Mouse (Mus musculus): ENCODE data around the gene Scd4. TPM values are rescaled to one million over a fixed set of nuclear protein-coding genes. Genes with fewer than 3 reads are reported as not detected.

Gene Scd4
- polyA plus RNA-seq (2016; fragmentation: Nextera tagmentation; extraction: Ambion mirVana): 0.05 and 0.10 TPM in 2 replicates

DNA sequence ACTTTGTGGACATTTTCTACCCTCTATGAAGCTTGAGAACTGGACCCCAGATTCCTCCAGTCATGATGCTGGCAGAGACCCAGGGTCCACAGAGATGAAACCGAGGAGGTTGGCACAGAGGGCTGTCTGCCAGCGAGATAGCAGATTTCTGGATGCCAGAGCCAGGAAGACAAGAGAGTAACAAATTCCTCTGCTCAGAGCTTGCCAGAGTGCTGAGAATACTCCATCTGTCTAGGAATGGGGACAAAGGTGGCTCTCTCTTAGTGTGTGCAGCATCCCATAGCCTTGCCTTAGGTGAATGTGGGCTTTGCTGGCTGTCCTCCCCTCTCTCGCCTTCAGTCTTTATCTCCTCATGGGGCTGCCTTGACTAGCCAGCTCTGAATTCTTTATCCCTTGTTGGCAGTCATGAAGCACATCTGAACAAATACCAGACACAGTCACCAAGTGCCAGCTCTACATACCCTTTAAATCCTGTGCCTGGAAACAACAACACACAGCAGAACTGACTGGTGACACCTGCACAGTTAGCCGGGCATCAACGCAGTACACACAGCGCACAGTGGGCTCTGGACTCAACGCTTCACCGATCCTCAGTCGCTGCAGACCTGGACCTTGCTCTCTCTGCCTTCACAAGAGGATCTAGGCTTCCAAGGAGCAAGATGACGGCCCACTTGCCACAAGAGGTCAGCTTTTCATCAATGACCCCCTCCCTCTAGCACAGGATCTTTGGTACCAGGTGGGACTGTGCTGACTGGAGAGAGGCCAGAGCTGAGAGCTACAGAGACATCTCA is at the start of gene Scd4:
Gene Scd4 (plus strand): TSS at position 260 of the 791 bp plus-strand sequence.
- DNase-seq (ENCODE audit: low spot score): peak; percentile 6
- Histone ChIP-seq H3K4me1 (peaks cover 14% of the 10 kb centered on the region), H3K36me3 (replicated peaks) (no peaks in the 10 kb centered on the region), H3K27ac (replicated peaks) (no peak within 1 kb of the TSS), H3K27me3 (replicated peaks; ENCODE audit: low read depth, poor library complexity, severe bottlenecking) (no peaks in the 10 kb centered on the region; the same call in 1 of the 2 replicates), H3K9me3 (no peaks in the 10 kb centered on the region), H3K4me3 (no peak within 1 kb of the TSS)
- 91% methylated on average over 10 of the region's 10 CpGs for WGBS

DNA sequence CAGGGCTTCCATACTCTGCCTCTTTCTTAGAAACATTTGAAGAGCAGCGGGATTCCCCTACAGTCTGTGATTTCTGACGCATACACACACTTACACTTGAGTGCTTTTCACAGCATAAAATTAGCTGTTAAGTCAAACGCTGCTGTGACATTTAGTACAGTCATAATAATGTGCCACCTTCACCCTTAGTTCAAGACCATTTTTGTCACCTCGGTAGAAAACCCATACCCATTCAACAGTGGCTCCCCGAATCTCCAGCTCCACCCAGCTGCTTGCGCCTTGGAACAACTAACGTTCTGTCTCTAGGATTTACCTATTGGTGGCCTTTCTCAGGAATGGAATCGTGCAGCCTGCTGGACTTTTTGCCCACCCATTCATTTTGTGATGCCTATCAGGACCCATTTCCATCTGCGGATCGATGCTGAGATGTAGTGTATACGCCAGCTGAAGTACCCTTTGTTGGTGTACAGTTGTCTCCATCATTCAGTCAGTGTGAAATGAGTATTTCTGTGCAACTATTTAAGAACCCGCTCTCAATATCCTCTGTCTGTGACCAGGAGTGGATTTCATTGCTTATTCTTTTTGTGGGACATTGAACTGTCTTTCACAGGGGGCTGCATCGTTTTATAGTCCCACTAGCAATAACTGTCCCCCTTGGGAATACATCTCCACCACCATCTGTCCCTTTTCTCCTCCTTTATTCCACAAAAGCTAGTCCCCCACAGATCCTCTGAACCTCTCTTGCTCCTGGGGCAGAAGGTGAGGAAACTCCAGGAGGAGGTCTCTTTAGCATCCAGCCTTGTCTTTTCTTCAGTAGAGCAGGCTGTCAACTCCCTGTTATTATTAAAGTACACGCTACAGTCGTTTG is 49.5 kb upstream of the Scd4 start:
- Histone ChIP-seq H3K9me3 (no peaks in the 10 kb centered on the region), H3K36me3 (replicated peaks) (no peaks in the 10 kb centered on the region), H3K27ac (replicated peaks) (peak overlapping the region; percentile 95), H3K27me3 (replicated peaks; ENCODE audit: low read depth, poor library complexity, severe bottlenecking) (no peaks in the 10 kb centered on the region), H3K4me1 (peaks cover 67% of the 10 kb centered on the region), H3K4me3 (peak overlapping the region; percentile 61)
- 38% methylated on average over 15 of the region's 15 CpGs for WGBS
- no peak for DNase-seq (ENCODE audit: low spot score)

DNA sequence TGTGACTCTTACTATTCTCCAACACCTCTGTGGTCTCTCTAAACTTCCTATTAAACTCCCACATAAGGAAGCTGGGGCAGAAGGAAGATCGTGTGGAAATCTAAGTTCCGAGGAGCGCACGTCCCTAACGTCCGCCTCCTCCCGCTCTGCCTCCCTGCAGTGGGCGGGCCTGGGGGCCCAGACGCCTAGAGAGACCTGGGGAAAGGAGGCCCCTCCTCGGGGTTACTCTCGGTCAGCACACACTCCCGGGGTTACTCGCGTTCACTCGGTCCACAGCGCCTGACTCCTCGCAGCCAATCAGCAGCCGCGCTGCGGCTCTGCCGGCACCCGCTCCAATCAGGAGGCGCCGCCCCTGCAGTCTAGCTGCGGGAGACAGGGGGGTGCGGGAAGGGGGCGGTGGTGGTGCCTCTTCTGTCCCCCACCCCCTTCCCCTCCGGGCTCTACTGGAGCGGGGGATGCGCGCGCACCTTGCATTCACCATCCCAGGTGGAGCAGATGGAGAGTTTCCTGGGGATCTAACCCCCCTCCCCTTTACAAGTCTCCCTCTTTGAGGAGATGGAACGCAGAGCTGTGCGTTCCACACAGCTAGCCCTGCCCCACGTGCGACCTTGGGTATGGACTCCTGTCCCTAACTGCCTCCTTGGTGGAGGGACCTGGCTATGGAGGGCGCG is 48.7 kb upstream of the Scd4 start:
- peaks cover 67% of the 10 kb centered on the region for H3K4me1 ChIP-seq
- peak overlapping the region; percentile 61 for H3K4me3 ChIP-seq
- H3K27me3 ChIP-seq (replicated peaks; ENCODE audit: low read depth, poor library complexity, severe bottlenecking): no peaks in the 10 kb centered on the region
- H3K9me3 ChIP-seq: no peaks in the 10 kb centered on the region
- DNase-seq (ENCODE audit: low spot score): peak; percentile 99
- H3K36me3 ChIP-seq (replicated peaks): no peaks in the 10 kb centered on the region
- under 1% methylated on average over 38 of the region's 38 CpGs for WGBS
- H3K27ac ChIP-seq (replicated peaks): peak overlapping the region; percentile 95

DNA sequence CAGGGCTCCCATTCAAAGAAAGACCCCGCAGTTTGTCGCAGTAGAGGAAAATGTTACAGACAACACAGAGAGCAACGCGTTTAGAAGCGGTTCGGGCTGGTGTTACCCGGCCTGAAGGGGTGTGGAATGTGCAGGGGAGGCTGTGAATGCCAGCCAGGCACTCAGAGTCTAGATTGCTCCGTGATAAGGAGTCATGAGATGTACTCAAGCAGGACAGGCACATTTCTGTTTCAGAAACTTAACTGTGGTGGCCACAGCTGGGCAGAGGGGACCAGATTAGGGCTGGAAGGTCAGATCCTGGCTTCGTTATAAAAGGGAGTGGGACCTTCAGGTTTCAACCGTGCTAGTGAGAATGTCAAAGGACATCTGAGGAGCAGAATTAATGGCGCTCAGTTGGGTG is 48.2 kb upstream of the Scd4 start:
- H3K4me3 ChIP-seq: peak overlapping the region; percentile 61
- H3K4me1 ChIP-seq: peaks cover 68% of the 10 kb centered on the region
- no peaks in the 10 kb centered on the region for H3K36me3 ChIP-seq (replicated peaks)
- DNase-seq (ENCODE audit: low spot score): no peak
- H3K27me3 ChIP-seq (replicated peaks; ENCODE audit: low read depth, poor library complexity, severe bottlenecking): no peaks in the 10 kb centered on the region
- H3K9me3 ChIP-seq: no peaks in the 10 kb centered on the region
- peak overlapping the region; percentile 95 for H3K27ac ChIP-seq (replicated peaks)
- 3% methylated on average over 11 of the region's 11 CpGs for WGBS

DNA sequence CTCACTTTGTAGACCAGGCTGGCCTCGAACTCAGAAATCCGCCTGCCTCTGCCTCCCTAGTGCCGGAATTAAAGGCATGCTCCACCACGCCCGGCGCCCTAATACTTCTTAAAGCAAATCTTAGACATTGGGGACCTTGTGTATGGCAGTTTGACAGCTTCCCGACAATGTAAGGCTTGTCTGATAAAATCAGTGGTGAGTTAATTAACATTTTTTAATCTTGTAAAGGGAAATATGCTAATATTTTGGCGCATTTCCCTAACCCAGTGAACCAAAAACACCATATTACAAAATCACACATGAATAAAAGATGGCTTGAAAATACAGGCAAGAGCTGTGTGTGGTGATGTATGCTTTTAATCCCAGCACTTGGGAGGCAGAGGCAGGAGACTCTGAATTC is 47.3 kb upstream of the Scd4 start:
- 96% methylated on average over 8 of the region's 8 CpGs for WGBS
- peaks cover 70% of the 10 kb centered on the region for H3K4me1 ChIP-seq
- H3K4me3 ChIP-seq: no peak overlapping the region
- no peaks in the 10 kb centered on the region for H3K36me3 ChIP-seq (replicated peaks)
- H3K27ac ChIP-seq (replicated peaks): peak overlapping the region; percentile 95; the same call in 1 of the 2 replicates
- DNase-seq (ENCODE audit: low spot score): no peak
- no peaks in the 10 kb centered on the region for H3K9me3 ChIP-seq
- H3K27me3 ChIP-seq (replicated peaks; ENCODE audit: low read depth, poor library complexity, severe bottlenecking): no peaks in the 10 kb centered on the region

DNA sequence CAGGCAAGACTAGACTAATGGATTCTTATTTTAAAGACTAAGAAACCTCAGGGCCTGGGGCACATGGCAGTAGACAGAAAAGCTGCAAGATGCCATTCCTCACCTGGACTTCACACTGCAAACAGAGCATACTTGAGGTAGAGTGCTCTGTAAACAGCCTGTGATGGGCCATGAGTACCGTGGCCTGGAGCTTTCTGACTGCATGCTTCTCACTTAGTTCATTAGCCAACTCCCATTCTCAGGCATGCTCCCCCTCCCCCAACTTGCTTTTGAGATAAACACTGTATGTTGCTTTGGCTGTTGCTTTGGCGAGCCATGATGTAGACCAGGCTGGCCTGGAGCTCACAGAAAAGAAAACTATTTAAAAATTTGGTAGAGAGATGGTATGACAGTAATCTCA is 46.8 kb upstream of the Scd4 start:
- DNase-seq (ENCODE audit: low spot score): no peak
- no peaks in the 10 kb centered on the region for H3K36me3 ChIP-seq (replicated peaks)
- H3K27ac ChIP-seq (replicated peaks): peak overlapping the region; percentile 5; the same call in 1 of the 2 replicates
- no peaks in the 10 kb centered on the region for H3K9me3 ChIP-seq
- WGBS: 61% methylated on average over 2 of the region's 2 CpGs
- H3K4me1 ChIP-seq: peaks cover 64% of the 10 kb centered on the region
- H3K4me3 ChIP-seq: no peak overlapping the region
- H3K27me3 ChIP-seq (replicated peaks; ENCODE audit: low read depth, poor library complexity, severe bottlenecking): no peaks in the 10 kb centered on the region

DNA sequence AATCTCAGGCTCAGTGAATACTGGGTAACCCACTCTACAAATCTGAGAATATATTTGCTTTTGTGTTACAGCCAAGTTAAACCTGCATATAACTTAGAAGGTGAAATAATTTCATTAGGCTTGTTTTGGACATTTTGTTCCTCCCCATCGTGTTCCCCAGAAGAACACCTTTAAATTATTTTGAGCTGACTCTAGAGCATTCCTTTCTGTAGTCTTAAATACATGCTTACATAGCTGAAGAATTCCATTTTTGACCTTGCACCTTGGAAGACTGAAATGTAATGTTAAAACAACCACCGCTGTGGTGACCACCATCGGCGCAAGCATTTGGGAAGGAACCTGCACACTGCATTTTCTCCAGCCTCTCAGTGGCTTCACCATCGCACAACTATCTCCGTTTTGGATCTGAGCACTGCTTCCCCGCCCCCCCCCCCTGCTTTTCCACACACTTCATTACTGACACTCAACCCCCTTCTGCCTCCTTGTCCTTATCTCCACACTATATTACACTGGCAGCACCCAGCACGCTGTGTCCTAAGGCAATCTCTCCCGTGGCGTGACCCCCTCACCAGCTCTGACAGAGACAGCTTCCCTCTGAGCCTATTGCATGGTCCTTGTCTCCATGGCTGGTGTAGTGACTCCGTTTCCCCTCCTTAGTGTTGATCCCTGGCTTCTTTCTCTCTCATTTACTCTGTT is 45.3 kb upstream of the Scd4 start:
- Histone ChIP-seq H3K4me1 (peaks cover 63% of the 10 kb centered on the region), H3K27ac (replicated peaks) (peak overlapping the region; percentile 48), H3K27me3 (replicated peaks; ENCODE audit: low read depth, poor library complexity, severe bottlenecking) (no peaks in the 10 kb centered on the region), H3K9me3 (no peaks in the 10 kb centered on the region), H3K36me3 (replicated peaks) (no peaks in the 10 kb centered on the region), H3K4me3 (no peak overlapping the region)
- DNase-seq (ENCODE audit: low spot score): no peak
- WGBS: 82% methylated on average over 11 of the region's 11 CpGs

DNA sequence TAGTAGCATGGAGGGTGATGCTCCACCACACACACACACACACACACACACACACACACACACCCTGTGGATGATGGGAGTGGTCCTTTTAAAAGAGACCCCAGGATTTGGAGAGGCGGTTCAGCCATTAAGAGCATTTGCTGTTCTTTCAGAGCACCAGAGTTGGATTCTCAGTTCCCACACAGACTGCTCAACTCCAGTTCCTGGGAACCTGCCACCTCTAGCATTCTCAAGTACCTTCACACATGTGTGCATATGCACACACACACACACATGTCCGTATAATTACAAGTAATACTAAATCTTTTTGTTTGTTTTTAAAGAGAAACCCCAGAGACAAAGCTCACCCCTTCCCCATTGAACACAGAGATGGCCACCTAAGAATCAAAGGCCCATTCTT is 40.8 kb upstream of the Scd4 start:
- H3K36me3 ChIP-seq (replicated peaks): peaks cover 23% of the 10 kb centered on the region
- H3K27ac ChIP-seq (replicated peaks): peak overlapping the region; percentile 99
- DNase-seq (ENCODE audit: low spot score): no peak
- peaks cover 59% of the 10 kb centered on the region for H3K4me1 ChIP-seq
- WGBS: 84% methylated on average over 2 of the region's 2 CpGs
- H3K4me3 ChIP-seq: peak overlapping the region; percentile 95; the same call in 1 of the 2 replicates
- no peaks in the 10 kb centered on the region for H3K9me3 ChIP-seq
- no peaks in the 10 kb centered on the region for H3K27me3 ChIP-seq (replicated peaks; ENCODE audit: low read depth, poor library complexity, severe bottlenecking)

DNA sequence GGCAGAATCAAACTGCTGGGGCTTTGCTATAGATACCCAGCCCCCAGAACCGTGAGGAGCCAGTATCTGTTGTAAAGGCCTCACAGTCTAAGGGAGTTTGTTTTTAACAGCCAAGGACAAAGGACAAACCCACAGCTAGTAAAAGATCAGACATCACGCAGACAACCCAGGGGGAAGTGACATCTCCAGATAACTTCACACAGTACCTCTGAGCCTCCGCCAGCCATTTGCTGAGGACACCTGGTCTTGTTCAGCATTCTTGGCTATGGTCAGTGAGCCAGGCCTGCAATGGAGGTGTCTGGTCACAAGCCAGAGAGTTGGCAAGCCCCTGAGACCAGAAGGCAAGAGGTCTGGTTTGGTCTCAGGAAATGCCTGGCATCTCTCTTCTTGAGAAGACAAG is 40.4 kb upstream of the Scd4 start:
- H3K4me3 ChIP-seq: peak overlapping the region; percentile 95
- no peak for DNase-seq (ENCODE audit: low spot score)
- no peaks in the 10 kb centered on the region for H3K27me3 ChIP-seq (replicated peaks; ENCODE audit: low read depth, poor library complexity, severe bottlenecking)
- WGBS: 73% methylated on average over 3 of the region's 3 CpGs
- no peaks in the 10 kb centered on the region for H3K9me3 ChIP-seq
- peaks cover 62% of the 10 kb centered on the region for H3K4me1 ChIP-seq
- H3K36me3 ChIP-seq (replicated peaks): peaks cover 27% of the 10 kb centered on the region
- peak overlapping the region; percentile 99 for H3K27ac ChIP-seq (replicated peaks)

DNA sequence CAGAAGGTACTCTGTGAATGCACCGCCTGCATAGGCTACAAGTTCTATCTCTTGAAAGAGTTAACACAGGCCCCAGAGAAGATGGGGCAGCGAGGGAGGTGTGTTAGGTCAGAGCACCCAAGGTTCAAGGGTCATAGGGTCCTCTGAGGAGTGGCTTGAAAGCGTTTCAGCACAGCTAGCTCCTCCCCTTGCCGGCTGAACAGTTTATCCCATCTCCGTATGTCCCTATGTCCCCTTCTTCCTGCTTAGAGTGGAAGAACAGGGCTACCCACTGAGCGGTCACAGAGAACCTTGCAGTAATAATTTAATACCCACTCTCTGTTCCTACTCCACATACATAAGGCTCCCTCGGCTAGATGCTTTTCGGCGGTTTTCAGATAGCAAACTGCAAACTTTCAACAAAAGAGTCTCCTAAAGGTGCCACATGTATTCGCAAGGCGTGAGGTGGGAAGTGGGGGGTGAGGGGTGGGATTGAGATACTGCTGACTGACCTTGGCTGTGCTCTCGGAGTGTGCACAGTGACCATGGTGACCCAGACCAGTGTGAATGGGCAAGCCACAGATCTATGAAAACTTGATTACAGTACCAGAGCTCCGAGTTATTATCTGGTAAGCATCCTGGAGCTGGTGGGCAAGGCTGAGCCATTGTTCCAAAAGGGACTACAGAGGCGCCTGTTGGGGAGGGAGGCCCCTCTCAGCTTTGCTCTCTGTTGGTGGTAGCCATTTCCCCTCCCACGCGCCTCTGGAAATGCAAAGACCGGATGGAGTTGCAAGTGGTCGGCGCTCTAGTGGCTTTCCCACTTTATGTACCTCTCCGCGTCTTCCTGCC is 39.7 kb upstream of the Scd4 start, which contains the start of gene Scd2:
Gene Scd2 (plus strand): TSS at position 734 of the 828 bp plus-strand sequence.
- Histone ChIP-seq H3K27ac (replicated peaks) (peak within 1 kb of the TSS; percentile 99), H3K4me1 (peaks cover 64% of the 10 kb centered on the region), H3K27me3 (replicated peaks; ENCODE audit: low read depth, poor library complexity, severe bottlenecking) (no peaks in the 10 kb centered on the region), H3K4me3 (peak within 1 kb of the TSS; percentile 95), H3K9me3 (no peaks in the 10 kb centered on the region), H3K36me3 (replicated peaks) (peaks cover 34% of the 10 kb centered on the region)
- WGBS: 3% methylated on average over 21 of the region's 21 CpGs
- no peak for DNase-seq (ENCODE audit: low spot score)

All from embryonic facial prominence, embryonic 10.5 days (tissue).